ENCODE assay signal across 21 mouse cellular contexts in genomic region chr5:139437769-139438168, GRCm38 (mm10). TPM values are rescaled to one million over a fixed set of nuclear protein-coding genes. Genes with fewer than 3 reads are reported as not detected.
DNase-seq lines count a peak whose midpoint lies in the region; ATAC-seq and TF ChIP-seq lines count a peak whose summit lies in the region.
"Had no signal": no experiment of that assay in that cellular context is flagged by ENCODE, and none has a peak within 500 bp of the region (broad histone marks: within the 10 kb centered on the region; RNA-seq: fewer than 3 reads in every experiment).

No protein-coding gene starts in this region.

- TF ChIP-seq CTCF in liver, postnatal 0 days (IDR thresholded peaks at IDR 0.05; ENCODE audit: low read depth) = no peak
- no peak for TF ChIP-seq CTCF in testis, adult 2 months (IDR thresholded peaks at IDR 0.05; ENCODE audit: control insufficient read depth, insufficient read depth, insufficient replicate concordance, low read depth, low read length)

- no peak overlapping the region for H3K4me2 ChIP-seq in forebrain, embryonic 15.5 days (replicated peaks)
- H3K4me2 ChIP-seq in forebrain, embryonic 12.5 days = no peak overlapping the region
- H3K4me2 ChIP-seq in liver, postnatal 0 days (ENCODE audit: low read depth, low read length) = no peak overlapping the region
- no peak overlapping the region for H3K4me2 ChIP-seq in liver, embryonic 12.5 days
- H3K4me2 ChIP-seq: embryonic facial prominence, embryonic 13.5 days; forebrain, embryonic 13.5 days; hindbrain, embryonic 13.5 days had no signal

- no peak overlapping the region for H3K9ac ChIP-seq in forebrain, embryonic 15.5 days (replicated peaks)
- no peak overlapping the region for H3K9ac ChIP-seq in forebrain, embryonic 12.5 days
- no peak overlapping the region for H3K9ac ChIP-seq in liver, postnatal 0 days (replicated peaks)
- no peak overlapping the region for H3K9ac ChIP-seq in liver, embryonic 12.5 days
- H3K9ac ChIP-seq: embryonic facial prominence, embryonic 13.5 days; forebrain, embryonic 13.5 days; hindbrain, embryonic 13.5 days had no signal

- no peaks in the 10 kb centered on the region for H3K36me3 ChIP-seq in forebrain, embryonic 15.5 days
- no peaks in the 10 kb centered on the region for H3K36me3 ChIP-seq in forebrain, embryonic 12.5 days (replicated peaks)
- no peaks in the 10 kb centered on the region for H3K36me3 ChIP-seq in liver, postnatal 0 days (replicated peaks; ENCODE audit: insufficient read depth, low read length)
- H3K36me3 ChIP-seq in liver, embryonic 12.5 days = peaks cover 7% of the 10 kb centered on the region
- H3K36me3 ChIP-seq in testis, adult 2 months (ENCODE audit: control insufficient read depth, insufficient read depth, low read length) = no peaks in the 10 kb centered on the region
- H3K36me3 ChIP-seq: hindbrain, embryonic 13.5 days had no signal

- no peak for ATAC-seq in forebrain, embryonic 15.5 days (replicated peaks)
- ATAC-seq in forebrain, embryonic 12.5 days (ENCODE audit: low FRiP score) = no peak
- ATAC-seq in liver, postnatal 0 days = no peak
- ATAC-seq in liver, embryonic 12.5 days = no peak
- ATAC-seq: CD4-positive, CD25-positive, alpha-beta regulatory T cell, adult 4 months; forebrain, embryonic 13.5 days had no signal

- H3K27ac ChIP-seq in forebrain, embryonic 15.5 days (replicated peaks) = peak overlapping the region; percentile 16; the same call in 1 of the 2 replicates
- no peak overlapping the region for H3K27ac ChIP-seq in forebrain, embryonic 12.5 days
- H3K27ac ChIP-seq in liver, postnatal 0 days (ENCODE audit: low read depth) = peak overlapping the region; percentile 22; the same call in 1 of the 2 replicates
- no peak overlapping the region for H3K27ac ChIP-seq in liver, embryonic 12.5 days
- peak overlapping the region; percentile 77 for H3K27ac ChIP-seq in testis, adult 2 months (ENCODE audit: control insufficient read depth, insufficient read depth, low read depth, low read length)
- H3K27ac ChIP-seq: embryonic facial prominence, embryonic 13.5 days; forebrain, embryonic 13.5 days; heart, embryonic 10.5 days; hindbrain, embryonic 13.5 days had no signal

- 95% methylated on average over 4 of the region's 4 CpGs for WGBS in forebrain, embryonic 15.5 days
- 90% methylated on average over 4 of the region's 4 CpGs for WGBS in forebrain, embryonic 12.5 days
- 79% methylated on average over 4 of the region's 4 CpGs for WGBS in liver, postnatal 0 days (ENCODE audit: insufficient replicate concordance)
- 81% methylated on average over 4 of the region's 4 CpGs for WGBS in liver, embryonic 12.5 days (ENCODE audit: insufficient replicate concordance)

- no peaks in the 10 kb centered on the region for H3K27me3 ChIP-seq in forebrain, embryonic 15.5 days
- no peaks in the 10 kb centered on the region for H3K27me3 ChIP-seq in forebrain, embryonic 12.5 days
- H3K27me3 ChIP-seq in liver, postnatal 0 days (ENCODE audit: insufficient read depth, low read length) = no peaks in the 10 kb centered on the region
- H3K27me3 ChIP-seq in liver, embryonic 12.5 days (replicated peaks) = no peaks in the 10 kb centered on the region
- no peaks in the 10 kb centered on the region for H3K27me3 ChIP-seq in testis, adult 2 months (ENCODE audit: control insufficient read depth, insufficient read depth, low read length)
- H3K27me3 ChIP-seq: embryonic facial prominence, embryonic 13.5 days; forebrain, embryonic 13.5 days; hindbrain, embryonic 13.5 days had no signal

- H3K4me3 ChIP-seq in forebrain, embryonic 15.5 days = no peak overlapping the region
- H3K4me3 ChIP-seq in forebrain, embryonic 12.5 days (replicated peaks) = no peak overlapping the region
- no peak overlapping the region for H3K4me3 ChIP-seq in liver, postnatal 0 days (ENCODE audit: low read depth, low read length)
- no peak overlapping the region for H3K4me3 ChIP-seq in liver, embryonic 12.5 days
- no peak overlapping the region for H3K4me3 ChIP-seq in testis, adult 2 months (ENCODE audit: control insufficient read depth, low read depth, low read length)
- H3K4me3 ChIP-seq: embryonic facial prominence, embryonic 13.5 days; forebrain, embryonic 13.5 days; heart, embryonic 10.5 days; hindbrain, embryonic 13.5 days had no signal

- no peak for DNase-seq in liver, postnatal 0 days
- DNase-seq in thymus, postnatal 25 days = no peak
- DNase-seq in layer of hippocampus, adult 11-12 months (ENCODE audit: low spot score) = no peak
- DNase-seq: adrenal gland, adult 8-10 months; adrenal gland, postnatal 36 days; B cell, adult 2 months; cerebellum, adult 18-20 months; cerebellum, adult 9-11 months; cerebellum, postnatal 36 days; heart, adult 18-20 months; heart, postnatal 14 days had no signal

- no peak for TF ChIP-seq EP300 in liver, postnatal 0 days (IDR thresholded peaks at IDR 0.05; ENCODE audit: low read depth)

- H3K4me1 ChIP-seq in forebrain, embryonic 15.5 days = peaks cover 50% of the 10 kb centered on the region
- H3K4me1 ChIP-seq in forebrain, embryonic 12.5 days = peaks cover 37% of the 10 kb centered on the region
- peaks cover 4% of the 10 kb centered on the region; the same call in 1 of the 2 replicates for H3K4me1 ChIP-seq in liver, postnatal 0 days (ENCODE audit: insufficient read depth)
- H3K4me1 ChIP-seq in liver, embryonic 12.5 days = peaks cover 19% of the 10 kb centered on the region
- H3K4me1 ChIP-seq in testis, adult 2 months (ENCODE audit: control insufficient read depth, insufficient read depth, low read length) = peaks cover 17% of the 10 kb centered on the region

- H3K9me3 ChIP-seq in forebrain, embryonic 15.5 days = no peaks in the 10 kb centered on the region
- H3K9me3 ChIP-seq in forebrain, embryonic 12.5 days = no peaks in the 10 kb centered on the region
- no peaks in the 10 kb centered on the region for H3K9me3 ChIP-seq in liver, postnatal 0 days (ENCODE audit: low read length)
- no peaks in the 10 kb centered on the region for H3K9me3 ChIP-seq in liver, embryonic 12.5 days (replicated peaks)
- H3K9me3 ChIP-seq: embryonic facial prominence, embryonic 13.5 days; forebrain, embryonic 13.5 days; G1E; heart, embryonic 10.5 days; hindbrain, embryonic 13.5 days had no signal

- TF ChIP-seq POLR2A in testis, adult 2 months (IDR thresholded peaks at IDR 0.05; ENCODE audit: control insufficient read depth, low read depth, low read length) = no peak

RNA-seq across cellular contexts. Expression of gene Gper1, which starts 14.8 kb away (rescaled TPM):
- 7.3 and 8.2 TPM in 2 replicates for polyA plus RNA-seq in forebrain, embryonic 15.5 days (2015; fragmentation: Nextera tagmentation; extraction: Ambion mirVana)
- polyA plus RNA-seq in forebrain, embryonic 12.5 days (2016; fragmentation: Nextera tagmentation; extraction: Ambion mirVana) = 4.1 and 5.2 TPM in 2 replicates
- polyA plus RNA-seq in liver, postnatal 0 days (2015; fragmentation: Nextera tagmentation; extraction: Ambion mirVana) = 0.09 and 0.11 TPM in 2 replicates
- 0.39 and 0.51 TPM in 2 replicates for polyA plus RNA-seq in liver, embryonic 12.5 days (2016; fragmentation: Nextera tagmentation; extraction: Ambion mirVana)
- 0.27 and 0.43 TPM in 2 replicates for polyA plus RNA-seq in testis, adult 2 months (2012; rRNA removed)
- polyA plus RNA-seq: CD4-positive, CD25-positive, alpha-beta regulatory T cell, adult 4 months; G1E had no signal

RNA-seq across cellular contexts. Expression of gene 3110082I17Rik, which starts 22.6 kb away (rescaled TPM):
- 20.4 and 21.0 TPM in 2 replicates for polyA plus RNA-seq in forebrain, embryonic 15.5 days (2015; fragmentation: Nextera tagmentation; extraction: Ambion mirVana)
- polyA plus RNA-seq in forebrain, embryonic 12.5 days (2016; fragmentation: Nextera tagmentation; extraction: Ambion mirVana) = 28.3 and 30.6 TPM in 2 replicates
- 7.5 and 9.5 TPM in 2 replicates for polyA plus RNA-seq in liver, postnatal 0 days (2015; fragmentation: Nextera tagmentation; extraction: Ambion mirVana)
- polyA plus RNA-seq in liver, embryonic 12.5 days (2016; fragmentation: Nextera tagmentation; extraction: Ambion mirVana) = 30.6 and 33.5 TPM in 2 replicates
- 14.8 and 14.9 TPM in 2 replicates for polyA plus RNA-seq in testis, adult 2 months (2012; rRNA removed)

RNA-seq across cellular contexts. Expression of gene C130050O18Rik, which starts 32.7 kb away (rescaled TPM):
- 0.13 and 0.20 TPM in 2 replicates for polyA plus RNA-seq in forebrain, embryonic 15.5 days (2015; fragmentation: Nextera tagmentation; extraction: Ambion mirVana)
- 0.10 and 0.22 TPM in 2 replicates for polyA plus RNA-seq in forebrain, embryonic 12.5 days (2016; fragmentation: Nextera tagmentation; extraction: Ambion mirVana)
- 1.9 and 2.0 TPM in 2 replicates for polyA plus RNA-seq in liver, postnatal 0 days (2015; fragmentation: Nextera tagmentation; extraction: Ambion mirVana)
- 0.72 and 0.75 TPM in 2 replicates for polyA plus RNA-seq in liver, embryonic 12.5 days (2016; fragmentation: Nextera tagmentation; extraction: Ambion mirVana)
- polyA plus RNA-seq in testis, adult 2 months (2012; rRNA removed) = 0.12 TPM in 1 of 2 replicates, not detected in the other
- polyA plus RNA-seq: CD4-positive, CD25-positive, alpha-beta regulatory T cell, adult 4 months had no signal

RNA-seq across cellular contexts. Expression of gene Zfand2a, which starts 46.6 kb away (rescaled TPM):
- polyA plus RNA-seq in forebrain, embryonic 15.5 days (2015; fragmentation: Nextera tagmentation; extraction: Ambion mirVana) = 14.2 and 17.5 TPM in 2 replicates
- polyA plus RNA-seq in forebrain, embryonic 12.5 days (2016; fragmentation: Nextera tagmentation; extraction: Ambion mirVana) = 10.4 and 12.9 TPM in 2 replicates
- 1.8 TPM in 2 replicates for polyA plus RNA-seq in liver, postnatal 0 days (2015; fragmentation: Nextera tagmentation; extraction: Ambion mirVana)
- 3.4 and 3.7 TPM in 2 replicates for polyA plus RNA-seq in liver, embryonic 12.5 days (2016; fragmentation: Nextera tagmentation; extraction: Ambion mirVana)
- 7.8 and 9.0 TPM in 2 replicates for polyA plus RNA-seq in testis, adult 2 months (2012; rRNA removed)

Comparison
In these comparisons a context has a peak if more than half of its experiments do, and no peak if none do; other contexts are left out.
1. H3K27ac ChIP-seq: peak in forebrain, embryonic 15.5 days (single experiment), liver, postnatal 0 days (single experiment) and testis, adult 2 months (single experiment); none in forebrain, embryonic 12.5 days (single experiment) and liver, embryonic 12.5 days (single experiment).